Mouse (Mus musculus): Measurements from ENCODE around the gene Lpin2. TPM values are rescaled to one million over a fixed set of nuclear protein-coding genes. Genes with fewer than 3 reads are reported as not detected.

Lpin2 gene
- total and polyA plus RNA-seq, 2 experiments from 2014 or later = 8.5 to 22.2 TPM

GRCm38 (mm10) chr17:71194906-71195632 lies 12.7 kb downstream of the Lpin2 start:
- H3K9ac ChIP-seq (replicated peaks; ENCODE audit: low read depth, low read length) = no peak overlapping the region; the same call in 1 of the 2 replicates
- 0 out of 2 replicates have a peak overlapping the region, but pooled peaks have one; percentile 36 for H3K4me3 ChIP-seq (ENCODE audit: low read depth, low read length)
- no peak for TF ChIP-seq CTCF (IDR thresholded peaks at IDR 0.05; ENCODE audit: low read depth)
- no peaks in the 10 kb centered on the region for H3K36me3 ChIP-seq (replicated peaks; ENCODE audit: control insufficient read depth, insufficient read depth, low read length)
- H3K27ac ChIP-seq (ENCODE audit: low read depth) = no peak overlapping the region
- H3K27me3 ChIP-seq (ENCODE audit: control insufficient read depth, insufficient read depth, low read length) = no peaks in the 10 kb centered on the region
- DNase-seq (ENCODE audit: low spot score) (no peak), ATAC-seq (ENCODE audit: insufficient read depth, low read depth) (no peak)
- no peaks in the 10 kb centered on the region for H3K9me3 ChIP-seq (replicated peaks; ENCODE audit: control insufficient read depth, low read length)
- H3K4me2 ChIP-seq (ENCODE audit: low read depth, low read length) = peak overlapping the region; percentile 67
- 58% methylated on average over 3 of the region's 3 CpGs for WGBS
- 0 out of 2 replicates have a peak, but pooled peaks cover 4% of the 10 kb centered on the region for H3K4me1 ChIP-seq (ENCODE audit: control insufficient read depth, insufficient read depth)

DNA sequence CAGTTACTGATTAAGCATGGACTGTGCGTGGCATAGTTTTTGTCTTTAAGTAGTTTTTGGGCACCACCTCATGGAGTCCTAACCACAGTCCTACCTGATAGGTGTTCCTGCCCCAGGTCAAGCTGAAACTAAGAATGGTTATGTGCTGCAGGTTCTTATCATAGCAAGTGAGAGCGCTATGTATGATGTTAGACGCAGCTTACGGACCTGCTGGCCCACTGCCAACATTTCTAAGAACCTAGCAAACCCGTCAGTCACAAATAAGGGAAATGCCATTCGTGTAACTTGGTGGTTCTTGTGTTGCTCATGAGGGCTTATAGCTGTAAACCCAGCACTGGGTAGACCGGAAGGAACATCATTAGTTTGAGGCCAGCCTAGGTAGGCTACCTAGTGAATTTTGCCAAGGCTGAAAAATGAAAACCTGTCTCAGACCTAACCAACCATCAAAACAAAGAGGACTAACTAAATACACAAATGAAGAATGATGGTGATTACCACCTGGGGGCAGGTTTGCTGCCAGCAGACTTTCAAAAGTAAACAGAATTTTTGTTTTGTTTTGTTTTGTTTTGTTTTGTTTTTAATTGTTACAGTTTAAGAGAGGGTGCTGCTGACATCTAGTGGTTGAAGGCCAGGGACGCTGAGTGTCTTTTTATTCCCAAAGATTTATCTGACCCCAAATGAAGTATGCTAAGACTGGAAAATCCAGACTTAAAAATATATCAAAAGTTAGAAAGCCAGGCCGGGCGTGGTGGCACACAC lies 13.5 kb downstream of the Lpin2 start:
- Histone ChIP-seq H3K4me1 (ENCODE audit: control insufficient read depth, insufficient read depth) (0 out of 2 replicates have a peak, but pooled peaks cover 4% of the 10 kb centered on the region), H3K27ac (ENCODE audit: low read depth) (no peak overlapping the region), H3K4me3 (ENCODE audit: low read depth, low read length) (peak overlapping the region; percentile 36), H3K9me3 (replicated peaks; ENCODE audit: control insufficient read depth, low read length) (no peaks in the 10 kb centered on the region), H3K27me3 (ENCODE audit: control insufficient read depth, insufficient read depth, low read length) (no peaks in the 10 kb centered on the region), H3K4me2 (ENCODE audit: low read depth, low read length) (peak overlapping the region; percentile 67), H3K36me3 (replicated peaks; ENCODE audit: control insufficient read depth, insufficient read depth, low read length) (no peaks in the 10 kb centered on the region), H3K9ac (replicated peaks; ENCODE audit: low read depth, low read length) (no peak overlapping the region; the same call in 1 of the 2 replicates)
- TF ChIP-seq CTCF (IDR thresholded peaks at IDR 0.05; ENCODE audit: low read depth) (peak; percentile 64), EP300 (IDR thresholded peaks at IDR 0.05; ENCODE audit: low read depth) (no peak)
- ATAC-seq (ENCODE audit: insufficient read depth, low read depth) = peak; percentile 40; the same call in 1 of the 2 replicates
- DNase-seq (ENCODE audit: low spot score) = peak; percentile 63
- WGBS = 15% methylated on average over 10 of the region's 10 CpGs

DNA sequence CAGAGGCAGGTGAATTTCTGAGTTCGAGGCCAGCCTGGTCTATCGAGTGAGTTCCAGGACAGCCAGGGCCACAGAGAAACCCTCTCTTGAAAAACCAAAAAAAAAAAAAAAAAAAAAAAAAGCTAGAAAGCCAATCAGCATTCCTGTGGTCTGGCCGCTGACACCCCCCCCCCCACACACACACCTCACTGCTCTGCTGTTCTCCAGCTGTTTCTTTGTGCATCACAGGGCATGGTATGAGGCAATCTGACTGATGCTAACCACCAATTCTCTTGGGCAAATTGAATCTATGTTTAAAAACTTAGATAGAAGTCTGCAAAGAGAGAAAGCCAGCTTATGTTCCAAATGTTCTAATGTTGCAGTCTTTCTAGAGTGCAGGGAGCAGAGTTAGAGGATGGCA lies 14.1 kb downstream of the Lpin2 start:
- no peaks in the 10 kb centered on the region for H3K27me3 ChIP-seq (ENCODE audit: control insufficient read depth, insufficient read depth, low read length)
- H3K4me2 ChIP-seq (ENCODE audit: low read depth, low read length) = no peak overlapping the region
- ATAC-seq (ENCODE audit: insufficient read depth, low read depth) = no peak
- no peaks in the 10 kb centered on the region for H3K36me3 ChIP-seq (replicated peaks; ENCODE audit: control insufficient read depth, insufficient read depth, low read length)
- no peak overlapping the region for H3K9ac ChIP-seq (replicated peaks; ENCODE audit: low read depth, low read length)
- TF ChIP-seq CTCF (IDR thresholded peaks at IDR 0.05; ENCODE audit: low read depth) (no peak), EP300 (IDR thresholded peaks at IDR 0.05; ENCODE audit: low read depth) (no peak)
- H3K9me3 ChIP-seq (replicated peaks; ENCODE audit: control insufficient read depth, low read length) = no peaks in the 10 kb centered on the region
- H3K27ac ChIP-seq (ENCODE audit: low read depth) = no peak overlapping the region
- H3K4me3 ChIP-seq (ENCODE audit: low read depth, low read length) = no peak overlapping the region
- no peak for DNase-seq (ENCODE audit: low spot score)
- H3K4me1 ChIP-seq (ENCODE audit: control insufficient read depth, insufficient read depth) = 0 out of 2 replicates have a peak, but pooled peaks cover 4% of the 10 kb centered on the region
- WGBS = 59% methylated on average over 3 of the region's 3 CpGs

GRCm38 (mm10) chr17:71199346-71199745 lies 17.0 kb downstream of the Lpin2 start:
- Histone ChIP-seq H3K9ac (replicated peaks; ENCODE audit: low read depth, low read length) (no peak overlapping the region), H3K27me3 (ENCODE audit: control insufficient read depth, insufficient read depth, low read length) (no peaks in the 10 kb centered on the region), H3K9me3 (replicated peaks; ENCODE audit: control insufficient read depth, low read length) (no peaks in the 10 kb centered on the region), H3K4me3 (ENCODE audit: low read depth, low read length) (no peak overlapping the region), H3K27ac (ENCODE audit: low read depth) (no peak overlapping the region), H3K36me3 (replicated peaks; ENCODE audit: control insufficient read depth, insufficient read depth, low read length) (no peaks in the 10 kb centered on the region), H3K4me1 (ENCODE audit: control insufficient read depth, insufficient read depth) (0 out of 2 replicates have a peak, but pooled peaks cover 4% of the 10 kb centered on the region), H3K4me2 (ENCODE audit: low read depth, low read length) (no peak overlapping the region)
- DNase-seq (ENCODE audit: low spot score) (no peak), ATAC-seq (ENCODE audit: insufficient read depth, low read depth) (no peak)
- TF ChIP-seq EP300 (IDR thresholded peaks at IDR 0.05; ENCODE audit: low read depth) (no peak), CTCF (IDR thresholded peaks at IDR 0.05; ENCODE audit: low read depth) (peak; percentile 40)
- whole genome bisulfite sequencing = 73% methylated on average over 3 of the region's 3 CpGs

- no peaks in the 10 kb centered on the region for H3K9me3 ChIP-seq (replicated peaks; ENCODE audit: control insufficient read depth, low read length)
- H3K4me2 ChIP-seq (ENCODE audit: low read depth, low read length) = no peak overlapping the region
- H3K36me3 ChIP-seq (replicated peaks; ENCODE audit: control insufficient read depth, insufficient read depth, low read length) = no peaks in the 10 kb centered on the region
- no peak overlapping the region for H3K4me3 ChIP-seq (ENCODE audit: low read depth, low read length)
- H3K27me3 ChIP-seq (ENCODE audit: control insufficient read depth, insufficient read depth, low read length) = no peaks in the 10 kb centered on the region
- DNase-seq (ENCODE audit: low spot score) (no peak), ATAC-seq (ENCODE audit: insufficient read depth, low read depth) (no peak)
- no peak overlapping the region for H3K27ac ChIP-seq (ENCODE audit: low read depth)
- H3K4me1 ChIP-seq (ENCODE audit: control insufficient read depth, insufficient read depth) = 0 out of 2 replicates have a peak, but pooled peaks cover 4% of the 10 kb centered on the region
- TF ChIP-seq CTCF (IDR thresholded peaks at IDR 0.05; ENCODE audit: low read depth) (no peak), EP300 (IDR thresholded peaks at IDR 0.05; ENCODE audit: low read depth) (no peak)
- 88% methylated on average over 4 of the region's 4 CpGs for WGBS
- no peak overlapping the region for H3K9ac ChIP-seq (replicated peaks; ENCODE audit: low read depth, low read length)
Observed at GRCm38 (mm10) chr17:71202136-71202535, 19.8 kb downstream of the Lpin2 start.

Measured in heart, postnatal 0 days (tissue).